In the genomic region with DNA sequence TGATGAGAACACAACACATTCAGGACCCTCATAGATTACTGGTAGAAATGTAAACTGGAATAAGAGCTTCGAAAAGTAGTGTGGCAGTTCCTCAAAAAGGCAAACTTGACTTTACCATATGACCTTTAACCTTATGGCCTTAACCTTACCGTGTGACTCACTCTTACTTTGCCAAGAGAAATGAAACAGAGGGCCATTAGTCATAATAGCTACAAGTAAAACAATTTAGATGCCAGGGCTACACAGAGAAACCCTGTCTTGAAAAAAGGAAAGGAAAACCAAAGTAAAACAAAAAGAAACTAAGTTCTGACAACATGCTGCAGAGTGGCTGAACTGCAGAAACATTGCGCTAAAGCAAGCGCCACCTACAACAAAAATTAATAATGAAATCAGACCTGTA, we compare ENCODE assay signal across 17 mouse cellular contexts. TPM values are rescaled to one million over a fixed set of nuclear protein-coding genes. Genes with fewer than 3 reads are reported as not detected.
DNase-seq lines count a peak whose midpoint lies in the region; ATAC-seq and TF ChIP-seq lines count a peak whose summit lies in the region.
"Had no signal": no experiment of that assay in that cellular context is flagged by ENCODE, and none has a peak within 500 bp of the region (broad histone marks: within the 10 kb centered on the region; RNA-seq: fewer than 3 reads in every experiment).

No protein-coding gene starts in this region.

- H3K27ac ChIP-seq in liver, adult 2 months (replicated peaks; ENCODE audit: insufficient read depth, low read depth, low read length): no peak overlapping the region
- H3K27ac ChIP-seq: embryonic facial prominence, embryonic 12.5 days; embryonic facial prominence, embryonic 15.5 days; forebrain, embryonic 12.5 days; forebrain, embryonic 15.5 days; hindbrain, embryonic 10.5 days; hindbrain, embryonic 13.5 days; intestine, embryonic 15.5 days had no signal

- WGBS in liver, adult 2 months: 67% methylated on average over 4 of the region's 4 CpGs

- H3K36me3 ChIP-seq in liver, adult 2 months (ENCODE audit: control insufficient read depth, insufficient read depth, low read length): no peaks in the 10 kb centered on the region
- H3K36me3 ChIP-seq: embryonic facial prominence, embryonic 12.5 days; embryonic facial prominence, embryonic 15.5 days; forebrain, embryonic 12.5 days; forebrain, embryonic 15.5 days; hindbrain, embryonic 10.5 days; hindbrain, embryonic 13.5 days; intestine, embryonic 15.5 days had no signal

- no peak for TF ChIP-seq CTCF in liver, adult 2 months (IDR thresholded peaks at IDR 0.05; ENCODE audit: low read depth, low read length)

- no peak for ATAC-seq in erythroid progenitor cell, adult 5-6 weeks (replicated peaks; ENCODE audit: low FRiP score, poor library complexity, severe bottlenecking)
- ATAC-seq: activated CD4-positive, CD25-positive, alpha-beta regulatory T cell, adult 4 months; CD4-positive, CD25-positive, alpha-beta regulatory T cell, adult 4 months; forebrain, embryonic 15.5 days; hindbrain, embryonic 16.5 days; intestine, embryonic 15.5 days had no signal

- no peak overlapping the region for H3K4me3 ChIP-seq in liver, adult 2 months (ENCODE audit: insufficient read depth, low read depth, low read length)
- H3K4me3 ChIP-seq: embryonic facial prominence, embryonic 12.5 days; embryonic facial prominence, embryonic 15.5 days; forebrain, embryonic 12.5 days; forebrain, embryonic 15.5 days; hindbrain, embryonic 10.5 days; hindbrain, embryonic 13.5 days; intestine, embryonic 15.5 days had no signal

- peak; percentile 25 for DNase-seq in liver, adult 2 months (ENCODE audit: extremely low read depth, low read depth, low spot score)
- no peak for DNase-seq in liver
- peak; percentile 74 for DNase-seq in 3T3-L1 (ENCODE audit: low read depth, low spot score)
- peak; percentile 66 for DNase-seq in NIH3T3 (ENCODE audit: low read depth)
- no peak for DNase-seq in left cerebral cortex, adult 11 months (ENCODE audit: low spot score)
- DNase-seq: adrenal gland, adult 8-10 months had no signal

- TF ChIP-seq POLR2A in liver, adult 2 months (IDR thresholded peaks at IDR 0.05; ENCODE audit: extremely low read depth, insufficient read depth, low read length): no peak

- H3K9ac ChIP-seq in liver, adult 2 months (ENCODE audit: low read depth, low read length): no peak overlapping the region
- H3K9ac ChIP-seq: embryonic facial prominence, embryonic 12.5 days; embryonic facial prominence, embryonic 15.5 days; forebrain, embryonic 12.5 days; forebrain, embryonic 15.5 days; hindbrain, embryonic 13.5 days; intestine, embryonic 15.5 days had no signal

- no peaks in the 10 kb centered on the region for H3K79me2 ChIP-seq in liver, adult 2 months (ENCODE audit: control insufficient read depth, insufficient read depth, low read length)

- no peaks in the 10 kb centered on the region for H3K4me1 ChIP-seq in liver, adult 2 months (ENCODE audit: control insufficient read depth, insufficient read depth, low read length)
- H3K4me1 ChIP-seq: embryonic facial prominence, embryonic 12.5 days; embryonic facial prominence, embryonic 15.5 days; forebrain, embryonic 12.5 days; forebrain, embryonic 15.5 days; hindbrain, embryonic 10.5 days; hindbrain, embryonic 13.5 days; intestine, embryonic 15.5 days had no signal

- H3K27me3 ChIP-seq in liver, adult 2 months (ENCODE audit: control insufficient read depth, insufficient read depth, low read length): no peaks in the 10 kb centered on the region
- H3K27me3 ChIP-seq: embryonic facial prominence, embryonic 12.5 days; embryonic facial prominence, embryonic 15.5 days; forebrain, embryonic 12.5 days; forebrain, embryonic 15.5 days; hindbrain, embryonic 13.5 days; intestine, embryonic 15.5 days had no signal

RNA-seq across cellular contexts. Expression of a gene that starts 19.7 kb away (rescaled TPM):
- total RNA-seq in liver, adult 2 months (2014; rRNA removed): 15.4 and 17.2 TPM in 2 replicates
- 9.1 and 9.4 TPM in 2 replicates for polyA plus RNA-seq in liver, adult 2 months (2012; rRNA removed)
- total RNA-seq in erythroid progenitor cell, adult 5-6 weeks (2015; ENCODE audit: low replicate concordance): 110 and 125 TPM in 2 replicates
- 26.4 and 36.3 TPM in 2 replicates for total RNA-seq in erythroid progenitor cell, adult 5-6 weeks (2017; ENCODE audit: low replicate concordance)

RNA-seq across cellular contexts. Expression of a gene that starts 38.8 kb away (rescaled TPM):
- total RNA-seq in liver, adult 2 months (2014; rRNA removed): 17.1 and 18.9 TPM in 2 replicates
- 11.2 and 11.6 TPM in 2 replicates for polyA plus RNA-seq in liver, adult 2 months (2012; rRNA removed)
- total RNA-seq in erythroid progenitor cell, adult 5-6 weeks (2015; ENCODE audit: low replicate concordance): 1.8 and 9.2 TPM in 2 replicates
- 1.6 and 11.4 TPM in 2 replicates for total RNA-seq in erythroid progenitor cell, adult 5-6 weeks (2017; ENCODE audit: low replicate concordance)

Comparison
In these comparisons a context has a peak if more than half of its experiments do, and no peak if none do; other contexts are left out.
1. DNase-seq: peak in liver, adult 2 months (single experiment), 3T3-L1 (single experiment) and NIH3T3 (single experiment); none in liver (single experiment) and left cerebral cortex, adult 11 months (single experiment).